Mouse (Mus musculus) liver, embryonic 11.5 days (tissue): ENCODE data around the gene Uqcrc1. TPM values are rescaled to one million over a fixed set of nuclear protein-coding genes. Genes with fewer than 3 reads are reported as not detected.

Experiments
- ATAC-seq: fragments of 200-750 bp; cut with Nextera tagmentation; replicated peaks from 2 replicates; pipeline ENCODE4 v1.8.0; 2017; ENCODE audit warnings: moderate number of reproducible peaks, mild to moderate bottlenecking, moderate TSS enrichment, moderate library complexity; ENCODE audit not compliant: low FRiP score
- DNase-seq: peaks from one replicate; pipeline ENCODE4 v3.0.0-alpha.2; 2017; ENCODE audit warnings: low spot score
- H3K27ac ChIP-seq: fragments of 300-500 bp; sonication (generic); 2 replicates; pipeline ENCODE4 v1.5.1; 2014; ENCODE audit warnings: mild to moderate bottlenecking, low read depth, low read length, control low read depth
- H3K27me3 ChIP-seq: fragments of 300-500 bp; sonication (generic); replicated peaks from 2 replicates; pipeline ENCODE4 v1.6.1; 2014; ENCODE audit warnings: low read length, mixed read lengths; ENCODE audit not compliant: control insufficient read depth, insufficient read depth
- H3K36me3 ChIP-seq: fragments of 300-500 bp; sonication (generic); 2 replicates; pipeline ENCODE4 v1.6.1; 2014; ENCODE audit warnings: mild to moderate bottlenecking, low read length, moderate library complexity, mixed read lengths; ENCODE audit not compliant: control insufficient read depth, insufficient read depth
- H3K4me1 ChIP-seq: fragments of 300-500 bp; sonication (generic); replicated peaks from 2 replicates; pipeline ENCODE4 v1.6.1; 2014; ENCODE audit warnings: low read length, mixed read lengths; ENCODE audit not compliant: control insufficient read depth, insufficient read depth
- H3K4me2 ChIP-seq: fragments of 300-500 bp; sonication (generic); 2 replicates; pipeline ENCODE4 v1.6.1; 2014; ENCODE audit warnings: mild to moderate bottlenecking, control low read depth, moderate library complexity
- H3K4me3 ChIP-seq: fragments of 300-500 bp; sonication (generic); 2 replicates; pipeline ENCODE4 v1.5.1; 2014; ENCODE audit warnings: low read depth, low read length, control low read depth
- H3K9ac ChIP-seq: fragments of 300-500 bp; sonication (generic); 2 replicates; pipeline ENCODE4 v1.6.1; 2014; ENCODE audit warnings: low read depth, low read length, control low read depth
- H3K9me3 ChIP-seq: fragments of 300-500 bp; sonication (generic); 2 replicates; pipeline ENCODE4 v1.6.1; 2016; ENCODE audit warnings: low read length, inconsistent platforms, mixed read lengths; ENCODE audit not compliant: control insufficient read depth
- WGBS: fragments of 180-500 bp; shearing (Covaris S2); extraction: QIAGEN DNeasy Blood & Tissue Kit; methylation state at CpG from one replicate; pipeline ENCODE4 v1.1.7; 2014; 5-methylcytosine and 5-hydroxymethylcytosine counted together
- polyA plus RNA-seq: library from polyadenylated mRNA; unstranded; fragments of >200 nt; fragmentation: Nextera tagmentation; extraction: Ambion mirVana; gene quantifications from 2 replicates; pipeline ENCODE4 v1.2.1, GENCODE M21; 2014

The Uqcrc1 gene
- polyA plus RNA-seq, 1 experiment from 2014 or later: 547 TPM

DNA sequence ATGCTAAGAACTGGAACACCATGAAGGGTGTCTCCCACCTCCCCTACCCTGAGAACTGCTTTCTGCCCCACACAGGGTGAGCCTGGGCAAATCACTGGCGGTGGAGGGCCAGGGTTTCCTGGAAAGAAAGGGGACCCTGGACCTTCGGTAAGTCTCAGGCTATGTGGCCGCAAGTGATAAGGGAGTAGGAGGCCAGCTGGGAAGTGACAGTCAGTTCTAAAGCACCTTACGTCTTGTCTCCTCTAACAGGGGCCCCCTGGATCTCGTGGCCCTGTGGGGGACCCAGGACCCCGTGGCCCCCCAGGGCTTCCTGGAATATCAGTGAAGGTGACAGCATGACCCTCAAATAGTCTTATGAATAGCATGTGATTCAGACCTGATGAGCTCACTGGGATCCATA, 27.9 kb downstream of the Uqcrc1 start:
- 62% methylated on average over 6 of the region's 6 CpGs for WGBS
- no peak for DNase-seq

DNA sequence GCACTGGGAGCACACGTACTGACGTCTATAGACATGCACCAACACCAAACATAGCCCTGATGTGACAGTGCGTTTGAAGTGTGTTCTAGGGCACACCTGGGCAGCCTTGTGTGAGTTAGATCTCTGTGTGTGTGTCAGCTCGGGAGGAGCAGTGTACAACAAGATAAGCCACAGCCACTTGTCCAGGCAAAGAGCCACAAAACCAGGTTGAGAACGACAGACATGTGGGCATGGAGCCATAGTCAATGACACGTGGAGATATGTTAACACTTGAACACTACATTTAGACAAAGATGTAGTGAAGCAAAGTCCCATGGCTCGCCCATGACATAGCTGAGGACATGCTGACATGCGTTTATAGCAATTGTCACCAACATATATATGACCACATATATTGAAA, 34.2 kb downstream of the Uqcrc1 start:
- 70% methylated on average over 8 of the region's 8 CpGs for WGBS
- DNase-seq: no peak

More for the DNA sequence above, 27.9 kb downstream of the Uqcrc1 start:
- H3K27me3 ChIP-seq: no peaks in the 10 kb centered on the region
- H3K4me3 ChIP-seq: no peak overlapping the region
- H3K4me1 ChIP-seq: no peaks in the 10 kb centered on the region
- no peak; the same call in 1 of the 2 replicates for ATAC-seq
- no peak overlapping the region for H3K4me2 ChIP-seq
- H3K9me3 ChIP-seq: no peaks in the 10 kb centered on the region
- no peak overlapping the region for H3K27ac ChIP-seq
- H3K36me3 ChIP-seq: no peaks in the 10 kb centered on the region
- no peak overlapping the region for H3K9ac ChIP-seq

DNA sequence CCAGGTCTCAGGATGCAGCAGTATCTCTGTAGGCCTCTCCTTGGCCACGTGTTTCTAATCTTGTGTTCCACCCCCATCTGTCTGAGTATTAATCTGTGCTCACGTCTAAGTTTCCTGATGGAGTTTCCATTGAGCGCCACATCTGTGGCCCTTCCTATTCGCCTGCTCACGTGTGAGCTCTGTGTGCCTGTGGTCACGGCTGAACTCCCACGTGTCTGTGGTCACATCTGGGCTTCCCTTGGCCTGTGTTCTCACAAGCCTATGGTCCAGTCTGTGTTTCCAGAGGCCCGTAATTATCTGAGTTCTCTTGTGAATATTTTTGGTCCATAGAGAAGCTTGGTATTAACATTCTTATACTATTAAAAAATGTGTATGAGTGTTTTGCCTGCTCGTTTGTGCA, 40.0 kb downstream of the Uqcrc1 start:
- DNase-seq (no peak), ATAC-seq (no peak)
- Histone ChIP-seq H3K9ac (no peak overlapping the region), H3K27me3 (no peaks in the 10 kb centered on the region), H3K27ac (no peak overlapping the region), H3K4me1 (no peaks in the 10 kb centered on the region), H3K4me2 (no peak overlapping the region), H3K9me3 (no peaks in the 10 kb centered on the region), H3K36me3 (no peaks in the 10 kb centered on the region), H3K4me3 (no peak overlapping the region)
- WGBS: 72% methylated on average over 9 of the region's 9 CpGs

More for the DNA sequence above, 34.2 kb downstream of the Uqcrc1 start:
- Histone ChIP-seq H3K4me3 (no peak overlapping the region), H3K4me2 (no peak overlapping the region), H3K27me3 (no peaks in the 10 kb centered on the region), H3K4me1 (no peaks in the 10 kb centered on the region), H3K9me3 (no peaks in the 10 kb centered on the region), H3K27ac (no peak overlapping the region), H3K36me3 (no peaks in the 10 kb centered on the region), H3K9ac (no peak overlapping the region)
- ATAC-seq: no peak

DNA sequence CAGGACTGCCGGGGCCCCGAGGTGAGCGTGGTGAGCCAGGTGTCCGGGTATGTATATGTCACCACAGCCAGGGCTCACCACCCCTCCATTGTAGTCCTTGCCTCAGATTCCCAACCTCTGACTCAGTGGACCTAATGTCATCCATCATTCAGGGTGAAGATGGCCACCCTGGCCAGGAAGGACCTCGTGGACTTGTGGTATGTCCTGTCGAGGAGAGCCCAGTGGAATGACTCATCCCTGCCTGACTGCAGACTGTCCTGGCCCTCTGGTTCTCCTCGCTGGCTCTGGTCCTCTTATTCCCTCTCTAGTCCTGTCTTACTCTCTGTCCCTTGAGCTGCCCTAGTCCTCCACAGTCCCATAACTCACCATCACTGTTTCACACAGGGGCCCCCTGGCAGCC, 41.5 kb downstream of the Uqcrc1 start:
- Histone ChIP-seq H3K36me3 (no peaks in the 10 kb centered on the region), H3K9me3 (no peaks in the 10 kb centered on the region), H3K9ac (no peak overlapping the region), H3K4me3 (no peak overlapping the region), H3K27me3 (no peaks in the 10 kb centered on the region), H3K27ac (no peak overlapping the region), H3K4me2 (no peak overlapping the region), H3K4me1 (peaks cover 1% of the 10 kb centered on the region; the same call in 1 of the 2 replicates)
- 60% methylated on average over 7 of the region's 7 CpGs for WGBS
- DNase-seq (no peak), ATAC-seq (no peak)

DNA sequence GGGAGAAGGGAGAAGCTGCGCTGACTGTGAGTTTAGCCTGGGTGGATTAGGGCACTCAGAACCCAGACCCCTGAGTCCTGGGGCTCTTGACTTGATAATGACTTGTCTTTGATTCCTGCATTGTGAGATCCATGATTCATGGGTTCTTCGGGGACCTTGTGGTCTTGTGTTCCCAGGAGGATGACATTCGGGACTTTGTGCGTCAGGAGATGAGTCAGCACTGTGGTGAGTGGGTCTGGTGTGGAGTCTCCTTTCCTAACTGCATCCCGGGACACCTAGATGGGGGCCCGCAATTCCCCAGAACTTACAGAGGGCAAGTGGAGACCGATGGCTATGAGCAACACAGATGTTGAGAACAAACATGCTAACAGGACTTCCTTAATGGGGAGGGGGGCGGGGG, 46.1 kb downstream of the Uqcrc1 start:
- Histone ChIP-seq H3K27ac (no peak overlapping the region), H3K4me1 (peaks cover 10% of the 10 kb centered on the region), H3K9ac (no peak overlapping the region), H3K9me3 (no peaks in the 10 kb centered on the region), H3K27me3 (no peaks in the 10 kb centered on the region), H3K36me3 (no peaks in the 10 kb centered on the region), H3K4me3 (no peak overlapping the region), H3K4me2 (no peak overlapping the region)
- no peak for ATAC-seq
- WGBS: 76% methylated on average over 8 of the region's 8 CpGs
- no peak for DNase-seq

DNA sequence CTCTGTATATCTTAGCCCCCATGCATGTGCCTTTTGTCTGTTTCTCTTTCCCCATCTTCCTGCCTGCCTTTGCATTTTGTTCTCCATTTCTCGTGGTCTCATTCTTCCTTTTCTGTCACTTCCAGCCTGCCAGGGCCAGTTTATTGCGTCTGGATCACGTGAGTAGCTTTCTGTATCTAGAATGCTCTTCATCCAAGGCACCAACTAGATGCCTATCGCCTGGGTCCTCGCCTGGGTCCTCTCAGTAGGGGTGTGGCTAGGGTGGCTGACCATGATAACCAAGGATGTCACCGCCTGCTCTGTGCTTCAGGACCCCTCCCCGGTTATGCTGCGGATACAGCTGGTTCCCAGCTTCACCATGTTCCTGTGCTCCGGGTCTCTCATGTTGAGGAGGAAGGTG, 46.8 kb downstream of the Uqcrc1 start:
- H3K9me3 ChIP-seq: no peaks in the 10 kb centered on the region
- no peaks in the 10 kb centered on the region for H3K27me3 ChIP-seq
- WGBS: 43% methylated on average over 9 of the region's 9 CpGs
- DNase-seq (no peak), ATAC-seq (peak; percentile 79)
- peak overlapping the region; percentile 41 for H3K4me2 ChIP-seq
- no peak overlapping the region for H3K4me3 ChIP-seq
- H3K36me3 ChIP-seq: no peaks in the 10 kb centered on the region
- no peak overlapping the region for H3K9ac ChIP-seq
- H3K4me1 ChIP-seq: peaks cover 17% of the 10 kb centered on the region
- H3K27ac ChIP-seq: no peak overlapping the region

DNA sequence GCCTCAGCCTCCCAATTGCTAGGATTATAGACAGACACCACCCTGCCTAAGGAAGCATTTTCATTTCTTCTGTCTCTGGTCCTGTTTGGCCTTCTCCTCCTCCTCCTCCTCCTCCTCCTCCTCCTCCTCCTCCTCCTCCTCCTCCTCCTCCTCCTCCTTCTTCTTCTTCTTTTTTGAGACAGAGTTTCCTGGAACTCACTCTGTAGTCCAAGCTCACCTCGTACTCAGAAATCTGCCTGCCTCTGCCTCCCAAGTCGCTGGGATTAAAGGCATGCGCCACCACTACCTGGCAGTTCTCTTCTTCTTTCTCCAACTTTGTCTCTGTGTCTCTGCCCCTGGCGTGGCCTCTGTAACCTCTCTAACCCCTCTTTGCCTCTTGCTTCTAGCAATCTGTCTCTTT, 49.3 kb downstream of the Uqcrc1 start, which contains the start of gene Ucn2:
Ucn2 (plus strand) TSS at position 301 of the 400 bp plus-strand sequence.
- Histone ChIP-seq H3K4me2 (no peak within 1 kb of the TSS), H3K4me1 (peaks cover 28% of the 10 kb centered on the region), H3K9me3 (no peaks in the 10 kb centered on the region), H3K9ac (no peak within 1 kb of the TSS), H3K27ac (no peak within 1 kb of the TSS), H3K27me3 (no peaks in the 10 kb centered on the region), H3K36me3 (no peaks in the 10 kb centered on the region), H3K4me3 (no peak within 1 kb of the TSS)
- DNase-seq: no peak
- WGBS: 59% methylated on average over 4 of the region's 4 CpGs
- ATAC-seq: no peak

DNA sequence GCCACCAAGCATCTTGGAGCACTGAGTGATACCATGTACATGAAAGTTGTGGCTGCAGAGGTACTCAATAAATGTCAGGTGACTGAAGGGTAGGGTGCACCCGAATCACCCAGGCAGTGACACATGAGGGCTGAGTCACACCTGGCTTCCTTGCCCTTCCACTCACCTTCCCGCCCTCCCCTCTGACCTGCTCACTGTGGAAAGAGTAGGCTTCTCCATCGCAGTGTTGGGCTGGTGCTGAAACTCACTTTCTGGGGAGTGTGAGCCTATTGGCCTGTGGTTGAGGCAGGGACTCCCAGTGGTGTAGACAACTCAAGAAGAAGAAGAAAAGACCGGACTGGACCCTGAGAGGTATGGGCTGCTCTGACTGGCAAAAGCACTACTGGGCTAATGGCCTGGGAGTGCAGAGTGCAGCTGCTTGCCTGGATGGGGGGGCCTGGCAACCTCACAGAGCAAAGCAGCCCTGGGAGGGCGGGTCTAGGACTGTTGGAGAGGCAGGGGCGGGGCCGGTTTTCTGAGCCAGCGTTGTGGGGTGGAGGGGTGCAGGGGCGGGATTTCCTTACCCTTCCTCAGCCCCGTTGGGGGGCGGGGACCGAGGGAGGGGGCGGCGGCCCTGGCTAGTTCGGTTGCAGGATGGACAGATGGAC, 51.4 kb downstream of the Uqcrc1 start:
- Histone ChIP-seq H3K27me3 (no peaks in the 10 kb centered on the region), H3K9me3 (no peaks in the 10 kb centered on the region), H3K9ac (no peak overlapping the region), H3K4me1 (peaks cover 42% of the 10 kb centered on the region), H3K4me2 (peak overlapping the region; percentile 43), H3K36me3 (no peaks in the 10 kb centered on the region), H3K27ac (no peak overlapping the region), H3K4me3 (no peak overlapping the region)
- ATAC-seq (no peak), DNase-seq (no peak)
- 26% methylated on average over 14 of the region's 15 CpGs for WGBS

DNA sequence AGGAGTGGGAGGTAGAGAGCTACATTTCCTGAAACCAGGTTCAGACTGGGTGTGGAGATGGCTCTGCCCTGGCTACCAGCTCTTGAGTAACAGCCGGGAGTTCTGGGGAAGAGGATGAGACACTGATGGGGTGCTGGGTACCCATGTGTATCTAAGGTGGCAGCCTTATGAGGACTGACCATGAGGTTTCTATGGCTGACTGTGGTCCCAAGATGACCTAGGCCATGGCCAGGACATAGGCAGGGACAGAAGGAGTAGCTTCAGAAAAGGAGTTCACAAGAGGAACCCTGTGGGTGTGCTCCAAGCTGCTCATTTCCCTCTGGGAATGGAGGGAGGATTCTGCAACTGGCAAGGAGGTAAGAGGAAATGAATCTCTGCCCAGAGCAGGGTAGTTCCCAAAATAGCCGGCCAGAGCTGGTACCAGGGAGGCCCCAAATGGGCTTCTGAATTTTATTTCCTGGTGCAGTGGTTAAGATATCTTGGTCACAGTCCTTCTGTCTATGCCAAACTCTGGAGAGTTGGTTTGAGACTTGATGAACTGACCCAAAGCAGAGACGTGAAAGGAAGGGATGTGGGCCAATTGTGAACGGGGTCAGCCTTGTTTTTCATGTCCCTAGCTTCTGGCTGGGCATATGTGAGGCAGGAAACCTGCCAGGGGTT, 53.5 kb downstream of the Uqcrc1 start:
- no peak for ATAC-seq
- Histone ChIP-seq H3K4me3 (no peak overlapping the region), H3K4me1 (peaks cover 37% of the 10 kb centered on the region), H3K27ac (no peak overlapping the region), H3K4me2 (no peak overlapping the region), H3K9me3 (no peaks in the 10 kb centered on the region), H3K9ac (no peak overlapping the region), H3K27me3 (no peaks in the 10 kb centered on the region), H3K36me3 (no peaks in the 10 kb centered on the region)
- 79% methylated on average over 4 of the region's 4 CpGs for WGBS
- no peak for DNase-seq
